In genomic region chr16:43309968-43310431, GRCm38 (mm10) we compare ENCODE assay signal across 10 mouse cellular contexts.
DNase-seq lines count a peak whose midpoint lies in the region; ATAC-seq and TF ChIP-seq lines count a peak whose summit lies in the region.
"Had no signal": no experiment of that assay in that cellular context is flagged by ENCODE, and none has a peak within 500 bp of the region (broad histone marks: within the 10 kb centered on the region; RNA-seq: fewer than 3 reads in every experiment).

No protein-coding gene starts in this region.

- peak; percentile 96 for ATAC-seq in forebrain, embryonic 15.5 days (replicated peaks)
- peak; percentile 98 for ATAC-seq in midbrain, embryonic 12.5 days (ENCODE audit: low FRiP score, low read depth)

- DNase-seq in heart, adult 2 months, result no peak
- no peak for DNase-seq in heart, adult 9 months (ENCODE audit: low spot score in 2 of 2)
- DNase-seq in adipocyte (ENCODE audit: low spot score), result peak; percentile 34
- no peak for DNase-seq in natural killer cell, adult 2 months (ENCODE audit: low spot score in 2 of 2)
- DNase-seq in gastrocnemius, postnatal 10 days, result no peak
- no peak for DNase-seq in cerebellum, postnatal 25 days

- TF ChIP-seq POLR2A in heart, adult 2 months (IDR thresholded peaks at IDR 0.05; ENCODE audit: insufficient read depth, low read depth, low read length), result no peak

- peaks cover 2% of the 10 kb centered on the region; the same call in 1 of the 2 replicates for H3K4me1 ChIP-seq in heart, adult 2 months (ENCODE audit: control insufficient read depth, insufficient read depth, low read length)
- H3K4me1 ChIP-seq in forebrain, embryonic 15.5 days, result peaks cover 22% of the 10 kb centered on the region
- peaks cover 25% of the 10 kb centered on the region for H3K4me1 ChIP-seq in midbrain, embryonic 12.5 days

- no peaks in the 10 kb centered on the region for H3K9me3 ChIP-seq in forebrain, embryonic 15.5 days
- peaks cover 6% of the 10 kb centered on the region; the same call in 1 of the 2 replicates for H3K9me3 ChIP-seq in midbrain, embryonic 12.5 days
- H3K9me3 ChIP-seq: kidney, embryonic 15.5 days had no signal

- H3K4me2 ChIP-seq in forebrain, embryonic 15.5 days (replicated peaks), result no peak overlapping the region
- H3K4me2 ChIP-seq in midbrain, embryonic 12.5 days (replicated peaks), result peak overlapping the region; percentile 1; the same call in 1 of the 2 replicates
- H3K4me2 ChIP-seq: kidney, embryonic 15.5 days had no signal

- H3K79me2 ChIP-seq in heart, adult 2 months (replicated peaks; ENCODE audit: control insufficient read depth, insufficient read depth, low read length), result no peaks in the 10 kb centered on the region

- no peak for TF ChIP-seq EP300 in heart, adult 2 months (IDR thresholded peaks at IDR 0.05; ENCODE audit: insufficient read depth, low read depth, low read length)

- peak overlapping the region; percentile 54 for H3K27ac ChIP-seq in heart, adult 2 months
- H3K27ac ChIP-seq in forebrain, embryonic 15.5 days (replicated peaks), result peak overlapping the region; percentile 82
- H3K27ac ChIP-seq in midbrain, embryonic 12.5 days (replicated peaks), result peak overlapping the region; percentile 82
- H3K27ac ChIP-seq: kidney, embryonic 15.5 days had no signal

- peak overlapping the region; percentile 48 for H3K9ac ChIP-seq in heart, adult 2 months (ENCODE audit: low read depth, low read length)
- H3K9ac ChIP-seq in forebrain, embryonic 15.5 days (replicated peaks), result no peak overlapping the region
- H3K9ac ChIP-seq in midbrain, embryonic 12.5 days (replicated peaks), result no peak overlapping the region
- H3K9ac ChIP-seq: kidney, embryonic 15.5 days had no signal

- no peak overlapping the region for H3K4me3 ChIP-seq in heart, adult 2 months
- H3K4me3 ChIP-seq in forebrain, embryonic 15.5 days, result no peak overlapping the region
- no peak overlapping the region for H3K4me3 ChIP-seq in midbrain, embryonic 12.5 days
- H3K4me3 ChIP-seq: kidney, embryonic 15.5 days; myocyte had no signal

- no peaks in the 10 kb centered on the region; the same call in none of the 2 replicates for H3K36me3 ChIP-seq in heart, adult 2 months (ENCODE audit: control insufficient read depth, insufficient read depth, low read length)
- H3K36me3 ChIP-seq in forebrain, embryonic 15.5 days, result no peaks in the 10 kb centered on the region
- no peaks in the 10 kb centered on the region for H3K36me3 ChIP-seq in midbrain, embryonic 12.5 days
- H3K36me3 ChIP-seq: kidney, embryonic 15.5 days had no signal

- no peak for TF ChIP-seq CTCF in heart, adult 2 months (IDR thresholded peaks at IDR 0.05)

- WGBS in heart, adult 2 months, result 58% methylated on average over 4 of the region's 4 CpGs
- 1% methylated on average over 4 of the region's 4 CpGs for WGBS in forebrain, embryonic 15.5 days
- WGBS in midbrain, embryonic 12.5 days, result 11% methylated on average over 4 of the region's 4 CpGs

- no peaks in the 10 kb centered on the region for H3K27me3 ChIP-seq in heart, adult 2 months (ENCODE audit: control insufficient read depth, insufficient read depth, low read length)
- no peaks in the 10 kb centered on the region for H3K27me3 ChIP-seq in forebrain, embryonic 15.5 days
- no peaks in the 10 kb centered on the region for H3K27me3 ChIP-seq in midbrain, embryonic 12.5 days
- H3K27me3 ChIP-seq: kidney, embryonic 15.5 days had no signal

- intact Hi-C loops in heart, adult 2 months (cut with DNase I), result no loop called here
